Mouse (Mus musculus): Measurements from ENCODE around the gene Sec24c.

GRCm38 (mm10) chr14:20686576-20686975 is 12.5 kb downstream of the Sec24c start:
- TF ChIP-seq CTCF (IDR thresholded peaks at IDR 0.05; ENCODE audit: low read depth) (no peak), EP300 (IDR thresholded peaks at IDR 0.05; ENCODE audit: low read depth) (no peak)
